Mouse (Mus musculus) liver, embryonic 15.5 days (tissue): ENCODE results near the gene Nptx2. TPM values are rescaled to one million over a fixed set of nuclear protein-coding genes. Genes with fewer than 3 reads are reported as not detected.
A peak's percentile ranks its signal among the peaks of the same experiment; 100 is the strongest.

Source experiments
- ATAC-seq: fragments of 200-750 bp; cut with Nextera tagmentation; 2 replicates; pipeline ENCODE4 v1.8.0; 2017; ENCODE audit warnings: moderate number of reproducible peaks, mild to moderate bottlenecking, moderate library complexity; ENCODE audit not compliant: insufficient read depth
- H3K27ac ChIP-seq: fragments of 300-500 bp; sonication (generic); replicated peaks from 2 replicates; pipeline ENCODE4 v1.5.1; 2015; ENCODE audit warnings: mild to moderate bottlenecking, inconsistent platforms
- H3K27me3 ChIP-seq: fragments of 300-500 bp; sonication (generic); 2 replicates; pipeline ENCODE4 v1.6.1; 2015; ENCODE audit warnings: mild to moderate bottlenecking, inconsistent platforms
- H3K36me3 ChIP-seq: fragments of 300-500 bp; sonication (generic); replicated peaks from 2 replicates; pipeline ENCODE4 v1.6.1; 2015; ENCODE audit warnings: moderate library complexity, mild to moderate bottlenecking, inconsistent platforms
- H3K4me1 ChIP-seq: fragments of 300-500 bp; sonication (generic); replicated peaks from 2 replicates; pipeline ENCODE4 v1.6.1; 2015; ENCODE audit warnings: inconsistent platforms
- H3K4me2 ChIP-seq: fragments of 300-500 bp; sonication (generic); 2 replicates; pipeline ENCODE4 v1.6.1; 2015; ENCODE audit warnings: moderate library complexity, mild to moderate bottlenecking, inconsistent platforms
- H3K4me3 ChIP-seq: fragments of 300-500 bp; sonication (generic); replicated peaks from 2 replicates; pipeline ENCODE4 v1.5.1; 2015; ENCODE audit warnings: mild to moderate bottlenecking, inconsistent platforms
- H3K9ac ChIP-seq: fragments of 300-500 bp; sonication (generic); 2 replicates; pipeline ENCODE4 v1.6.1; 2015; ENCODE audit warnings: moderate library complexity, mild to moderate bottlenecking, inconsistent platforms
- H3K9me3 ChIP-seq: fragments of 300-500 bp; sonication (generic); replicated peaks from 2 replicates; pipeline ENCODE4 v1.6.1; 2016; ENCODE audit warnings: inconsistent platforms
- WGBS: fragments of 180-500 bp; shearing (Covaris S2); methylation state at CpG from one replicate; pipeline ENCODE4 v1.1.7; 2015; ENCODE audit warnings: mixed read lengths; ENCODE audit not compliant: insufficient replicate concordance; 5-methylcytosine and 5-hydroxymethylcytosine counted together
- polyA plus RNA-seq: library from polyadenylated mRNA; unstranded; fragments of >200 nt; fragmentation: Nextera tagmentation; extraction: Ambion mirVana; gene quantifications from 2 replicates; pipeline ENCODE4 v1.2.1, GENCODE M21; 2015

Gene Nptx2
- polyA plus RNA-seq, 1 experiment from 2014 or later: 0.03 TPM

DNA sequence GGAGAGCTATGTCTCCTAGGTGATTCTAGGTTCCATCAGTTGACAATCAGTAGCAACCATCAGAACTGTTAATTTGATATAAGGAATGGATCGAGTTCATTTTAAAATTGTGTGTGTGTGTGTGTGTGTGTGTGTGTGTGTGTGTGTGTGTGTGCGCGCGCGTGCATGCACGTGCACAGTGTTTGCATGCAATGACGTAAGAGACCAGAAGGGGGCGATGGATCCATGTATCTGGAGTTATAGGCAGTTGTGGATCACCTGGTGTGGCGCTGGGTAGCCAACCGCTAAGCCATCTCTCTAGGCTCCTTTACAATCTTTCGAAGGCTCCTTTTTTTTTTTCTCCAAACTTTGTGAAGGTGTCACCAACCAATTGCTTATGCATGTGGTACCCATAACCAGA lies 16.6 kb upstream of the Nptx2 start:
- ATAC-seq: no peak
- Histone ChIP-seq H3K4me1 (no peaks in the 10 kb centered on the region), H3K4me2 (no peak overlapping the region), H3K4me3 (no peak overlapping the region), H3K27ac (no peak overlapping the region), H3K36me3 (no peaks in the 10 kb centered on the region), H3K9ac (no peak overlapping the region), H3K9me3 (peaks cover 2% of the 10 kb centered on the region; the same call in 1 of the 2 replicates), H3K27me3 (no peaks in the 10 kb centered on the region)
- WGBS: 75% methylated on average over 11 of the region's 11 CpGs

DNA sequence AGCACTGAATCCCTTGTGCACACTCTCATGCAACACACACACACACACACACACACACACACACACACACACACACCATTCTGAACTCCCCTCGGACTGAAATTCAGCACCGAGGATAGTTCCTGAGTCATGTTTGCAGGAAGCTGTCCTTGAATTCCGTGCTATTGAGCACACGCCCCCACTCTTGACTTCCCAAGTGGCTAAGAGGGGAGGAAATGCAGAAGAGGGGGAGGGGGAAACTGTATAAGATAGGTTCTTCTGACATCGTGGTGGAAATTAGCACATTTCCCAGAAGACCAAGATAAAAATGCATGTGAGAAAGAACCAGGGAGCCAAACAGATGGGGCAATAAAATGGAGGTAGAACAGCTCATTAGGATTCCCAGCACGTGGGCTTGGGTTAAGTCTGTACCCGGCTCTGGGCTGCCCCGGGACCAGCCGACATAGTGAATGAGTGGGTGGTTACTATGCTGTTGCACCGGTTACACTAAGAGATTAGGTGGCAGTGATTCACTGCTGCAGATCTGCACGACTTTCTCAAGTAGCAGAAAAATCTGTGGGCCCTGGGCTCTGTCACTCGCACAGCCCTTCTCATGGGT lies 2.9 kb upstream of the Nptx2 start:
- Histone ChIP-seq H3K9ac (no peak overlapping the region), H3K4me3 (no peak overlapping the region), H3K27ac (no peak overlapping the region), H3K27me3 (peaks cover 36% of the 10 kb centered on the region), H3K4me2 (no peak overlapping the region), H3K4me1 (peaks cover 8% of the 10 kb centered on the region; the same call in 1 of the 2 replicates), H3K9me3 (no peaks in the 10 kb centered on the region), H3K36me3 (no peaks in the 10 kb centered on the region)
- no peak for ATAC-seq
- 11% methylated on average over 12 of the region's 12 CpGs for WGBS

DNA sequence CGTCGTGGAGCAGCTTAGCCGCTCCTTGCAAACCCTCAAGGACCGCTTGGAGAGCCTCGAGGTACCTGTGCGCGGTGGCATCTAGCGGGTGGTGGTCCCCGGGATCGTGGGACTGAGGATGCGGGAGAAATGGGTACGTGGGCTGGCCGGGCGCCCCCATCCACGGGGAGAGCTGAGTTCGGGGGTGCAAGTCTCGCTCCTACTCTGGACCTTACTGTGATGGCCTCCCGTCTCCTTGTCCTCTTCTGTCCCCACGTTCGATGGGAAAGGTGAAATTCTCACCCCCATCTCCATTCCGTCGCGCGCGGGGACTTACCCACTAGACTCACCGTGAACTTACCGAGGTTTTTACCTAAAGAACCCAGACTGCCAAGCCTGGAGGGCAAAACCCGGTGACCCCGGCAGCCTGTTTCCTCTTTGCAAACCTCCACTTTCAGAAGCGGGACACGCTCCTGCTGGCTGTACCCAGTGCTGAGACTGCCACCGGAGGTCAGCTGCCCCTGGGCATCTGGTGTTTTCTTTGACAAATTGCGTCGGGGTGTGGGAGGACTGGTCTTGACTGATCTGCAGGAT lies 807 bp downstream of the Nptx2 start:
- WGBS: 5% methylated on average over 34 of the region's 34 CpGs
- Histone ChIP-seq H3K9me3 (no peaks in the 10 kb centered on the region), H3K27ac (no peak overlapping the region), H3K4me2 (peak overlapping the region; percentile 52; the same call in 1 of the 2 replicates), H3K27me3 (peaks cover 55% of the 10 kb centered on the region), H3K36me3 (no peaks in the 10 kb centered on the region), H3K4me1 (peaks cover 8% of the 10 kb centered on the region; the same call in 1 of the 2 replicates), H3K9ac (no peak overlapping the region), H3K4me3 (no peak overlapping the region)
- ATAC-seq: no peak

DNA sequence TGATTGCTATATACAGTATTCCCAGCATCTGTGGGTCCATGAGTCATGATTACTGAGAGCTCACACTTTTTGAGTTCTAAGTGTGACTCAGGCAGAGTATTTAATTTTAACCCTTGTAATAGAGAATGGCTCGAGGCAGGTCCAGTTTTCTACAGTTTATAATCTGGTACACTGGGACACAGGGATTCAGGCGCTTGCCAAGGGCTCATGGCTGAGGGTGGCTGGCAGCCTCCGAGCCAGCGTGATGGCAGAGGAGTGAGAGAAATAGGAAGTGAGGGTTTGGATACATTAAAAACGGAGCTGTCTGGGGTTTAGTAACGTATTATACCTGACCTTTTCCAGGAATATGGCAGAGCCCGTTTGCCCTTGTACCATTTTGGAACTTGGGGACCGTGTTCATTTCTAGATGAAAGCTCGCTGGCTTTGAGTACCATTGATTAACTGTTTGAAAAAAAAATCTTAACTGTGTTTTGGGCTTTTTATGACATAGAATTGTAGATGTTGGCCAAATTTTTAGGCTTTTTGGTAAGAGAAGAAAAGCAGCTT lies 1.7 kb downstream of the Nptx2 start:
- Histone ChIP-seq H3K27ac (no peak overlapping the region), H3K4me2 (no peak overlapping the region), H3K4me3 (no peak overlapping the region), H3K27me3 (peaks cover 55% of the 10 kb centered on the region), H3K4me1 (peaks cover 8% of the 10 kb centered on the region; the same call in 1 of the 2 replicates), H3K9me3 (no peaks in the 10 kb centered on the region), H3K9ac (no peak overlapping the region), H3K36me3 (no peaks in the 10 kb centered on the region)
- no peak for ATAC-seq
- 16% methylated on average over 9 of the region's 9 CpGs for WGBS

DNA sequence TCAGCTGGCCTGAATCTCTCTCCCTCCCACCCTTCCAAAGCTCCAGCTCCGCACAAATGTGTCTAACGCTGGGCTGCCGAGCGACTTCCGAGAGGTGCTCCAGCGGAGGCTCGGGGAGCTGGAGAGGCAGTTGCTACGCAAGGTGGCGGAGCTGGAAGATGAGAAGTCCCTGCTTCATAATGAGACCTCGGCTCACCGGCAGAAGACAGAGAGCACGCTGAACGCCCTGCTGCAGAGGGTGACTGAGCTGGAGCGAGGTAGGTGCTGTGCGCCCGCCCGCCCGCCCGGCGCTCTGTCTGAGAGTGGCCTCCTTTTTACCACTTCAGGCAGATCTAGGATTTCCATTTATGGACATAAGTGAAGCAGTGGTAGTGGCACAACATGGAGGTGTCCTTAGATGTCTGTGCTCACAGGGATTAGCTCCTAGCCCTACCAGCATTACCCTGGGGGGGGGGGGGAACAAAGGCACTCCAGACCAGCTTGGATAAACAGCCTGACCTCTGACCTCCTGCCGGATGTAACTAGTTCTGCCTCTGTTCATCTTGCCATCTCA lies 2.5 kb downstream of the Nptx2 start:
- Histone ChIP-seq H3K27me3 (peaks cover 51% of the 10 kb centered on the region), H3K9me3 (no peaks in the 10 kb centered on the region), H3K4me3 (no peak overlapping the region), H3K27ac (no peak overlapping the region), H3K9ac (no peak overlapping the region), H3K36me3 (no peaks in the 10 kb centered on the region), H3K4me1 (peaks cover 8% of the 10 kb centered on the region; the same call in 1 of the 2 replicates), H3K4me2 (no peak overlapping the region)
- WGBS: 21% methylated on average over 21 of the region's 21 CpGs
- no peak for ATAC-seq

DNA sequence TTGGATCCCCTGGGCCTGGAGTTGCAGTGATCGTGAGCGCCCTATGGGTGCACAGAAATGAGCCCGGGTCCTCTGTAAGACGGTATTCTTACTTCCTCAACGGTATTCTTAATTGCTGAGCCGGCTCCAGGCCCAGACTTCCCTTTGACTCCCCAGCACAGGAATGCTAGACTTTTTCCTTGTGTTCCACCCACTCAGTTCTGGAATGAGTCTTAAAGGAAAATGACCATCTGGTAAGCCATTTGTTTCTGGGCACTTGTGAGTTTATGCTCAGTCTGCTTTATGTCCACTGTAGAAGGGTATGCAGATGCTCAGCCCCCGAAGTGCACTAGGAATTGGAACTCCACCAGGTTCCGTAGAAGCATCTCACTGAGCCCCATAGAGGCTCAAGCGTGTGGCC lies 4.3 kb downstream of the Nptx2 start:
- 64% methylated on average over 9 of the region's 9 CpGs for WGBS
- ATAC-seq: no peak
- Histone ChIP-seq H3K27me3 (peaks cover 47% of the 10 kb centered on the region), H3K9ac (no peak overlapping the region), H3K27ac (no peak overlapping the region), H3K4me1 (peaks cover 8% of the 10 kb centered on the region; the same call in 1 of the 2 replicates), H3K36me3 (no peaks in the 10 kb centered on the region), H3K4me2 (no peak overlapping the region), H3K9me3 (no peaks in the 10 kb centered on the region), H3K4me3 (no peak overlapping the region)

DNA sequence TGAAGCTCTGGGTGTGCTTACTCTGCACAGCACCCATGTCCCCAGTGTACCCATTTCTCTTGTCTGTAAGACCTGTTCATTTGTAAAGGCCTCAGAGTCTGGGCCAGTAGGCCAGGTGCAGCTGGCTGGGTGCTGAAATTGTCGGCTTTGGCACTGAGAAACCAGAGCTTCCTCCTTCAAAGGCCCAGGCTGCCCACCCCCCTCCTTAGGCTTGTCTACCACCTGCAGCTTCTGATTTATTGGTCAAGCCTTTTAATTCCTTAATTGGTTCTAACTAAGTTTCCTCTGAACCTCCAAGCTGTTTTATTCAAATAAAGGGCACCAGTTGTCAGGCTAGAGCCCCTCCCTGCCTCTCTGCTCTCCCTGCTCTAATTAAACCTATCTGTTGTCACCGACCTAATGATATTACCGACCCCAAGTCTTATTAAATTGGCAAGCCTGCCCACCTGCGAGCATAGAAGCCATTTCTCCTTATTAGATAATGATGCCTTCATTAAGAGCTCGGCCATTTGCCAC lies 5.0 kb downstream of the Nptx2 start:
- 40% methylated on average over 5 of the region's 5 CpGs for WGBS

DNA sequence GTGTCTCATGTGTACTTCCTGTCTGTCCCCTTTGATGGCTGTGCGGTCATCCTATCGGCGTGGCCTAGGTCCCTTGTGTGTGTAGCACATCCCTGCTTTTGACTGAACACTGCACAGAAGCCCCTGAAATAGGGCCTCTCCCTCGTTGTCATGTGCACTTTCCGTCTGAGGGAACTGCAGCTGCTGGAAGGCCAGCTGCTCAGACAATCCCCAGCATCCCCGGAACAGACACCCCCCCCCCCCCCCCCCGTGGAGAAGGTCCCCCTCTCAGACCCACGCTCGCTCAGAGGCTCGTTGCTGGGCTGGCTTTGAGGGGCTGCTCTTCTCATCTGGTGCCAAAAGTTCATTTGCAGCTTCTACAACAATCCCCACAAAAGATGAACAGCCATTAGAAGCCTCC lies 11.0 kb downstream of the Nptx2 start:
- H3K9me3 ChIP-seq: no peaks in the 10 kb centered on the region
- no peaks in the 10 kb centered on the region for H3K36me3 ChIP-seq
- no peak overlapping the region for H3K9ac ChIP-seq
- no peaks in the 10 kb centered on the region for H3K4me1 ChIP-seq
- H3K4me2 ChIP-seq: no peak overlapping the region
- no peak overlapping the region for H3K4me3 ChIP-seq
- no peak for ATAC-seq
- 44% methylated on average over 10 of the region's 10 CpGs for WGBS
- no peaks in the 10 kb centered on the region for H3K27me3 ChIP-seq
- H3K27ac ChIP-seq: no peak overlapping the region

More for the DNA sequence above, 5.0 kb downstream of the Nptx2 start:
- Histone ChIP-seq H3K4me3 (no peak overlapping the region), H3K4me1 (peaks cover 6% of the 10 kb centered on the region; the same call in 1 of the 2 replicates), H3K27me3 (peaks cover 40% of the 10 kb centered on the region), H3K4me2 (no peak overlapping the region), H3K36me3 (no peaks in the 10 kb centered on the region), H3K9ac (no peak overlapping the region), H3K27ac (no peak overlapping the region), H3K9me3 (no peaks in the 10 kb centered on the region)
- no peak for ATAC-seq

DNA sequence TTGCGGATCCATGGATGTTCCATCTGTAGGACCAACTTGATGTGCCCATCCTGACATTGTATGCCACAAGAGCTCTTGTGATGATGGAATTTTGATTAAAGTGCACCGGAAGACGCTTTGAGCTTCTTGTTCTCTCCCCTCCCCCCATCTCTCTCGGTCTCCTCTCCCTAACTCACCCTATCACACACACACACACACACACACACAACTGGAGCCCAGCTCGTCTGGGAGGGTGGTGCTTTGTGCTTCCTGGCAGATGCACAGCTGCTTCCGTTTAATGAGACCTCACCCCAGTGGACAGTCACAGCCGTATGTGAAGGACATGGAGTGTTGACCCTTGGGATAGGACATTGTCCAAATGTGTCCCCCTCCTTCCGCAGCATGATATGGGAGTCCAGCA lies 11.7 kb downstream of the Nptx2 start:
- Histone ChIP-seq H3K9me3 (no peaks in the 10 kb centered on the region), H3K4me3 (no peak overlapping the region), H3K4me1 (no peaks in the 10 kb centered on the region), H3K36me3 (no peaks in the 10 kb centered on the region), H3K27ac (no peak overlapping the region), H3K4me2 (no peak overlapping the region), H3K27me3 (no peaks in the 10 kb centered on the region), H3K9ac (no peak overlapping the region)
- no peak for ATAC-seq
- 56% methylated on average over 8 of the region's 8 CpGs for WGBS

DNA sequence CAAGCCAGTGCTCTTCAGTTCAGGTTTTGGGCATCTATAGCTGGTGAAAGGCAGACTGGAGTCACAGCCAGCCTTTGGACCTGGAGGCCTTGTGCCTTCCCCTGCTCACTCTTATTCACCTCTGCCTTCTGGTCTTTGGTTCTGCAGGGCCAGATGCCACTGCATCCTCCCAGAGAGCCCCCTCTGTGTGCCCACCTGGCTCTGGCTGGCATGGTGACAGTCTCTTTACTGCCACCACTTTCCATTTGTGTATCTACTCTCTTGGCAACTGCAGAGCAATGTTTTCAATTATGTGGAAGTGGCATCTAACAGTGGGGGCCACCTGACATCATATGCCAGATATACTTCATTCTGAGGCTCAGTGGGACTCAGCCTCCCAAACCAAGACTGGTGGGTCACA lies 12.8 kb downstream of the Nptx2 start:
- Histone ChIP-seq H3K4me2 (no peak overlapping the region), H3K36me3 (no peaks in the 10 kb centered on the region), H3K4me3 (no peak overlapping the region), H3K27ac (no peak overlapping the region), H3K4me1 (no peaks in the 10 kb centered on the region), H3K27me3 (no peaks in the 10 kb centered on the region), H3K9me3 (no peaks in the 10 kb centered on the region), H3K9ac (no peak overlapping the region)
- no peak for ATAC-seq

DNA sequence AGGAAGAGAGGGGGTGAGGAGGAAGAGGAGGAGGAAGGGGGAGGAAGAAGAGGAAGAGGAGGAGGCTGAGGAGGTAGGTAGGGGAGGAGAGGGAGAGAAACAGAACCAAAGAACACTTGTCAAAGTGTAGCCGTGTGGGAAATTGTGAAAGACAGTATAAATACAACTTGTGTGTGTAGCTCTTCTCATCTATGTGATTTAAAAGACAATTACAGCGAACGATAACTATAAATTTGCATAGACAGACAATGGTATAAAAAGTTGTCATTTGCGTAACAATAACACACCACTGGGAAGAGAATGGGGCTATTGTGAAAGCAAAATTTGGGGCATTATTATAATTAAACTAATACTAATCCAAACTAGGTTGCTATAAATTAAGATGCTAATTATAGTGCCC lies 20.0 kb downstream of the Nptx2 start:
- H3K9ac ChIP-seq: no peak overlapping the region
- H3K4me1 ChIP-seq: no peaks in the 10 kb centered on the region
- WGBS: 60% methylated on average over 4 of the region's 4 CpGs
- H3K4me3 ChIP-seq: no peak overlapping the region
- H3K27me3 ChIP-seq: no peaks in the 10 kb centered on the region
- H3K27ac ChIP-seq: no peak overlapping the region
- no peaks in the 10 kb centered on the region for H3K9me3 ChIP-seq
- no peak for ATAC-seq
- H3K36me3 ChIP-seq: no peaks in the 10 kb centered on the region
- no peak overlapping the region for H3K4me2 ChIP-seq
